Mouse (Mus musculus) cerebellum, adult 9-11 months (tissue): Measurements from ENCODE around the gene Ick.
A peak's percentile ranks its signal among the peaks of the same experiment; 100 is the strongest.
"Not testable (repeated sequence)": the region's sequence is repeated elsewhere in the genome, so short reads cannot be mapped to it uniquely, and the experiment has no call there.

ENCODE experiments used
- DNase-seq: peaks from one replicate; pipeline ENCODE4 v3.0.0; 2022

The Ick gene

GRCm38 (mm10) chr9:78106821-78107220 lies 2.2 kb upstream of the Ick start:
- DNase-seq, result peak; percentile 40

GRCm38 (mm10) chr9:78107582-78107911 lies 1.4 kb upstream of the Ick start:
- no peak for DNase-seq

DNA sequence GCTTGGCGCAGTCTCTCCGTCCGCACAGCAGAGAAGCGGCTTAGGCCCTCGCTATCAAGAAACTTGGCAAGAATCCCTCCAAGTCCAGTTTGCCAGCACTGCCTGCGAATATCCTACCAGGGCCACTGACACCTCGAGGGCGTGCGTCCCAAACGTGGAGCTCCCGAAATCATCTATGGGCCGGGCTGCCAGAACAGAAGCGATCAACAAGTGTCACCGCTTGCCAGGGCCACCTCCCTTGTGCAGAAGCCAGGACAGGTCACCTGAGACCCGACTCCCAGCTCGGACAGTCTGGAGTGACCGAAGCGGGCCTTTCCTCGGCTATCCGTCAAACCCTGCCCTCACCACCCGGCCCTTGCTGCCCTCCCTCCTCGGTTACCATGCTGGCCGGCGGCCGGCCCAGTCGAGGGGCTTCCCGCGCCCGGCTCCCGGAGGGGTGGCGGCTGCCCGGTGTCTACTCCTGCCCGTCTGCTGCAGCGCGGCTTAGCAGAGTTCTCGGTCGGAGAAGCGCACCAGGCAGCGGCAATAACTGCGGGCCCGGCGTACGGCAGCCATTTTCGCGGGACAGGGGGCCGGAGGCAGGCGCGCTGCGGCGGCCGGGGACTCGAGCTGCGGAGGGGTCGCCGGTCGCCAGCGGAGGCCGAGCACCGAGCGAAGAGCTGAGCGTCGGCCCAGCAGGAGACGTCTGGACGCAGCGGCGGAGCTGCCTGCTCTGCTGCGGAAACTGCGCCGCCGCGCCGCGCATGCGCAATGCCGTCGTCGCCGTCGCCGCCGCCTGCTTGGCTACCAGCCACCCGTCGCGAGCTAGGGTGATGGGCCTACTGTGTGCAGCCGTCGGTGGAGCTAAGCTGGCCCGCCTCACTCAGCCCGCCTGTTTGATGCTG lies 838 bp upstream of the Ick start:
- peak; percentile 88 for DNase-seq

DNA sequence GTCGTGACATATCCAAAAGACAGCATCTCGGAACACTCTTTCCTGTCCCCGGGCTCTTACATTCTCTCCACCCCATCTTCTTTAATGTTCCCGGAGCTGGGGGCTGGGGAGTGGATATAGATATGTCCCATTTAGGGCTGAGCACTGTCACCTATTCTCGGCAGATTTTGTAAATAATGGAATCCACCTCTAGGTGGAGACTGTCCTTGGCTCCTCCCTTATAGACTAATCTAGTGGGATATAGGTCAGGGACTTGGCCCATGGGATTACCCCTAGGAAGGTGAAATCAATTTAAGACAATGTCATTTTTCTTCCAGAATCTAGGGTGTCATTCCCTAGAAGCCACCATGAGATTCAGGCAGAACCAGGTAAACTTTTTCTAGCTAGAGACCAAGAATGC lies 664 bp downstream of the Ick start:
- DNase-seq, result peak; percentile 58

- DNase-seq, result no peak
These were observed 2.5 kb downstream of the Ick start for GRCm38 (mm10) chr9:78111456-78111855.

- peak; percentile 91 for DNase-seq
These were observed 4.0 kb downstream of the Ick start for GRCm38 (mm10) chr9:78112770-78113537.

GRCm38 (mm10) chr9:78113538-78113885 lies 4.5 kb downstream of the Ick start:
- no peak for DNase-seq

DNA sequence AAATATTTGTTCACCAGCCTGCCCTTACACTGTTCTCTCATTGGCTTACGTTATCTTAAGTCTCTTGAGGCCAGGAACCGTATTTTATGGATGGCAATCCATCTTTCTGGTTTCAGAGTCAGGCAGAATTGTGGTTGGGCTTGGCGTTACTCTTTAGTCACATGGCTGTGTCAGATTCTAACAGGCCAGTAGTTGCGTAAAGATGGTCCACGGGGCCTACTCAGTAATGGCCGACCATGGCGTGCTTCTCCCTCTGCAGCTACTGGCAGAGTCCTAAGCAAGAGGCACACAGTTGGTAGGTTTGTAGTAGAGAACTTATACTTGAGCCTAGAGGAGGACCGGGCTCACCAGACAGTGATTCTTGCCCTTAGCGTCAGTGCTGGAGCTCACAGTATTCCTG lies 6.8 kb downstream of the Ick start:
- no peak for DNase-seq

- DNase-seq, result no peak
These were observed 8.7 kb downstream of the Ick start for GRCm38 (mm10) chr9:78117690-78118089.

GRCm38 (mm10) chr9:78121358-78121757 lies 12.4 kb downstream of the Ick start:
- no peak for DNase-seq

- DNase-seq, result no peak
These were observed 13.0 kb downstream of the Ick start for GRCm38 (mm10) chr9:78121985-78122384.

GRCm38 (mm10) chr9:78122939-78123712 lies 14.1 kb downstream of the Ick start:
- DNase-seq, result no peak

- DNase-seq, result no peak
These were observed 15.3 kb downstream of the Ick start for GRCm38 (mm10) chr9:78124297-78124696.

DNA sequence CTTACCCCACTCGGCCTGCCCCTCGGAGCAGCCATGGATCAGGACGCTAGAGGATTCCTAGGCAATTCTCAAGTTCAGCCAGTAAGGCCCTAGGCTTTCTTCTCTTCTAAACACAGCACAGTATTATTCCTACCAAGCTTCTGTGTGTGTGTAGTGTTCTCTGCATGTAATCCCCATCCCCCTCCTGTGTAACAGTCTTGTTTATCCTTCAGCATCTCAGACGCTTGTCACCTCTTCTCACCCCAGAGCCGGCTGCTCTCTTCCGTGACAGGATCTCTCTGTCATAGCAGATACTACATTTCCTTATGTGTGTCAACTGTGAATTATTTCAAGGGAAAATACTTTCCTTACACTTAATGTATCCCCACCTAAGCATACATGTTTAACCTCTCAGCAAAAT lies 17.0 kb downstream of the Ick start:
- no peak for DNase-seq

DNA sequence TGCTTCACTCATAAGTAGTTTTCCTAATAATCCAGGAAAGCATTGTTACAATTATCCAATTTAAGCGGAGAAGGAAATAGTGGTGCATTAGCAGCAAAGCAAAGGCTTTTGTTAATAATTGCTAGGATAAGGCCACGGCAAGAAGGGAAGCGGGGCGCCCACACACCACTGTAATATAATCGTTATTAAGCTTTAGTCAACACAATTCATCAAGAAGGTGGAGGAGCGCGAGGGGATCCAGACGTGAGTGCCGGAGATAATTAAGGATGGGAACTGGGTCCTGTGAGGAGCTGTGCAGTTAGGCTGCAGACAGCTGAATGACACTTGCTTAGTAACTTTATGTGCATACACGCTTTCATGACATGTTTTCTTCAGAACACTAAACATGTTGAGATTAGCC lies 17.7 kb downstream of the Ick start:
- DNase-seq, result no peak

DNA sequence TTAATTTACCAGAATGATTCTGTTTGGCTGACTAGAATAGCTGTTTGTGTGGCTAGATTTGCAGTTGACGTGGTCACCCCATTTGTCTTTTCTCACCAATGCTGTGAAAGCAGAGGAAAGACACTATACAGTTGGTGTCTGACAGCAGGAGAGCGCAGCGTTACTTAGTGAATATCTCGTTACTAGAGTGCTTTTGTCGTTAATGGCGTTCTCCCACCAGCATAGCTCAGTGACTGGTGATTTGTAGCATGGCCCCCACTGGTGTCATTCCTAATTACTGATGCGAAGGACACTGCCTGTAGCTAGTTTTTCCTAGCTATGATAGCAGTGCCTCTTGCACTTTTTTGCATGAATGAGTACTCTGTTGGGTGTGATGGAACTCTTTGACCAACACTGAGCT lies 26.7 kb downstream of the Ick start:
- DNase-seq, result no peak

DNA sequence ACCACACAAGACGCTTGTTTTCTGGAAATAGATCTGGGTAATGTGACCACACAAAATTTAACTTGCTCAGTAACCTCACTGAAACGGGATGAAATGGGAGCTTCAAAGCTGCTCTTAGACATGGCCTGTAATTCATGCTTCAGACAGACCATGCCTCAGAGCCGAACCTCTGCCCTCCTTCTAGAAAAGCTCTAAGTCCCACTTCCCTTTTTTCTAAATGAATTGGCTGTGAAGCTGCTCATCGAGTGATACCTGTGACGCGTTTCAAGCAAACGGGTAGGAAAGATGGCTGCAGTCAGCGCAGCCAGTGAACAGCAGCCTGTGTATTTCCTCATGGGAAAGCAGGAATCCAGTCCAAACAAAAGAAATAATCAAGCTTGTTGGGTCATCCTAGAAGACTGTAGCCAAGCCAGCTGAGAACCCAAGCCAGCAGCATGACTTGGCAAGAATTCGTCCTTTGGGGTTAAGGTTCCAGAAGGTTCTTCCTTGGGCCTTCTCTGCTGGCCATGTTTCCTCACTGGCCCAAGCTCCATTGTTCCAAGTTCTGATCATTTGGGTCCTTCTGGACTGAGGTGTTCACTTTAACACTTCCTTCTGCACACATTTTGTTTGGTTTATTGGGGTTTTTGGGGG lies 29.2 kb downstream of the Ick start:
- DNase-seq, result no peak

- no peak for DNase-seq
These were observed 30.5 kb downstream of the Ick start for GRCm38 (mm10) chr9:78139463-78139862.

DNA sequence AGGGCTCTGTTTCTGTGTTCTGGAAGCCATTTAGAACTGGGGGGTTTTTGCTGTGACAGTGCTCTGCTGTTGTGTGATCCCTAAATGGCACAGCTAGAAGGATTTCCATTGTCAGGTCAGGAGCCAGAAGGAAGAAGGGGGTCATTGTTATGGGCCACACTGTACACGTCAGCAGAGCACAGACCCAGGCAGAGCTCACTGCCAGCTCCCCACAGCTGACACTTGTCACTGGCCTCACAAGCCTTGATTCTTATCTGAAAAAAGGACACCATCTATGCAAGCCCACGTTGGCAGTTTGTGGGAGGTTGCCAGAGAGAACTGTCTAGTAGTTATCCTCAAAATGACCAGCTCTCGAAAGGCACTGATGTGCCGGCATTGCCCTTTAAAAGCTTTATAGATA lies 37.1 kb downstream of the Ick start:
- DNase-seq, result peak; percentile 22

DNA sequence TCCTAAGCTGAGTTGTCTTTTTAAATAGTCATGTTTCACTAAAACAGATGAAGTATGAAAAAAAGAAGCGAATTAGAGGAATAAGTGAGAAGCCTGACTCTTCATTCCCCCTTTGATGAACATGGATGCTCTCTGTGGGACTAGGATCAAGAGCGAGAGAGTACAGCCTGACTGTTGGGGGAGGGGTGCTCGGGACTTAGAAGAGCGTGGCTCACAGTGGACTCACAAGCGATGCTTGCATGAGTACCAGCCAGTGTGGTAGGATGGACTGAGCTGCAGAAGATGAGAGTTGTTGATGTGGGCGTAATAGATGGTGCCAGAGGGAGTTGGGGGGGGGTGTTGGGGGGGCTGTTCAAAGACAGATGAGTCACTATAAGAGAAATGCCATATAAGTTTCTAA lies 37.6 kb downstream of the Ick start:
- DNase-seq, result no peak

DNA sequence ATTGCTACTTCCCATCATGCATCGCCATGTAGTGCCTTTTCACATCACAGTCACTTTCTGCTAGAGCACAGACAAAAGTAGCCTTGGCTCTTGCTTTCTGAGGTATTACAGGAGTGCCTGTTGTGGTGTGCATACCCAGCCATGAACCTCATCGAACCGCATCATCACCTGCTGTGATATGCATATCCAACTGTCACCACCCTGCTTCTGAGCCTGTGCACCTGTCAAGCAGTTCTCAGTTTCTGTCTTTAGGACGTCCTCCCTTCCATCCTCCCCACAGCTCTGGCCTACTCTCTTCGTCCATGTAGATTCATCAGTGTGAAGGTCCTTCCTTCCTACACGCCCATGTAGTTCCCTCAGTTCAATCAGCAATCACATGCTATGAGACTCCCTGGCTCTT lies 39.2 kb downstream of the Ick start:
- DNase-seq, result no peak

- not testable (repeated sequence) for DNase-seq
These were observed 40.8 kb downstream of the Ick start for GRCm38 (mm10) chr9:78149770-78150169.
